Mouse (Mus musculus): ENCODE data around the gene Utp11. TPM values are rescaled to one million over a fixed set of nuclear protein-coding genes. Genes with fewer than 3 reads are reported as not detected.

The Utp11 gene
- total RNA-seq, 1 experiment from 2014 or later, result 38.1 TPM

DNA sequence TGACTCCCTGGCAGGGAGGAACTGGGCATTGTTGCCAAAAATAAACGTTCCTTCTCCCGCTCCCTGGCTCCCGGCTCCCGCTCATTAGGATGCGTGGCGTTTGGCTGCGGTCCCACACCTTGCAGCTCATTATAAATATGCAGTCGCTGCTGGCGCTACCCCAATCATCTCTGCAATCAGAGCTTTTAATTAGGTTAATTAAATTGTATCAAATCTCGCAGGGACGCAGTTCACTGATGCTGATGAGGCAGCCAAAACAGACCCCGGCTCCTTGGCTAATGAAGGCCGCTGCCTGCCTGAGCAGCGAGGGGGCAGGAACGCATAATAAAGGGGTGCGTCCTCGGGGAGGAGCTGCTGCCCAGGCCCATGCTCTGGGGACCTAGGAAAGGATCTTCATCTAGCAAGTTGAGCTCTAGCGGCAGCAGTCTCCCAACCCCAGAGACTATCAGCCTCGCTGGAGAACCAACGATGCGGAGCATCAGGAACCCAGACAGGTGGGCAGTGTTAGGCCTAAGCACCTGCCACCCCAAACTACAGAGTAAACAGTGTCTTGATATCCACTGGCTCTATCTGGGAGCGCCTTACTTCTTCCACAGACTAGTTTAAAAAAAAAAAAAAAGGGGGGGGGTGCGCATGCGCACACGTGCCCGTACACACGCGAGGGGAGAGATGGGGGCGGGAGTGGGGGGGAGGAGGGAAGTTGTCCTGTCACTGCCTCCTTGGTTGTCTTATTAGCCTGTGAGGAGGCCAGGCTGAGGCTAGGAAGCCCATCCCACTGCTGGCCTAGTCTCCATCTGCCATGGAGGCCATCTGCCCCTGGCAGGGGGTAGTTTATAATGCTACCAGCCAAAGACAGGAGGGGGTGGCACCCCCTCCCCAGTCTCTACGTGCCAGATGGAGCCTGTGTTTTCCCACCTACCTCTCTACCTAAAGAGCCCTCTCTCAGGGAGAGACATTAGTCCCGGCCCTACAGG, 20.8 kb downstream of the Utp11 start:
- DNase-seq, result no peak

GRCm38 (mm10) chr4:124671583-124671982, 21.8 kb downstream of the Utp11 start:
- DNase-seq, result no peak

GRCm38 (mm10) chr4:124670232-124670631, 23.2 kb downstream of the Utp11 start:
- no peak for DNase-seq

- DNase-seq, result no peak
Measured at GRCm38 (mm10) chr4:124668078-124668477, 25.3 kb downstream of the Utp11 start.

DNA sequence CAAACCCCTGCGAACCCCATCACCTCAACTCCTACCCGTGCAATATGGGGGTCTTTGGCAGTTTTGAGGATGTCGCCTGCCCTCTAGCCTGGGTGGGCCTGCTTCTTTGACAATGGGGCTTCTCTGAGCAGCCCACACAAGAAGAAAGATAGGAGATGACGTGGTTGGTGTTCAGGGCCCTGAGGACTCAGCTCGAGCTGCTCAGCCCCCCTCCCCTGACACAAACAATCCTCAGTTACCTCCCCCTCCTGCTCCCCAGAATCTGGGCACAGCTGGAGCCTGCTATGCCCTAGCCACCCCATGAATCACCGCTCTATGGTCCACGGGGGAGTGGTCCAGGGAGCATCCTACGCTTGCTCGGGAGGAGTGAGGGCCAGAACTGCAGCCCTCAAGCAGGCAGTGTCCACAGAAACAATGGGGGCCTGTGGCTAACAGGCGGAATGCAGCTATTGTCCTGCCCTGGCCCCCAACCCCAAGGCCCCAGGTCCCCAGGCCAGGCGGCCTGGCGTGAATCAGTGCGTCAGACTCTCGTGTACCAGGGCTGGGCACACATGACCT, 25.8 kb downstream of the Utp11 start:
- no peak for DNase-seq

GRCm38 (mm10) chr4:124664604-124665003, 28.8 kb downstream of the Utp11 start:
- DNase-seq, result no peak

DNA sequence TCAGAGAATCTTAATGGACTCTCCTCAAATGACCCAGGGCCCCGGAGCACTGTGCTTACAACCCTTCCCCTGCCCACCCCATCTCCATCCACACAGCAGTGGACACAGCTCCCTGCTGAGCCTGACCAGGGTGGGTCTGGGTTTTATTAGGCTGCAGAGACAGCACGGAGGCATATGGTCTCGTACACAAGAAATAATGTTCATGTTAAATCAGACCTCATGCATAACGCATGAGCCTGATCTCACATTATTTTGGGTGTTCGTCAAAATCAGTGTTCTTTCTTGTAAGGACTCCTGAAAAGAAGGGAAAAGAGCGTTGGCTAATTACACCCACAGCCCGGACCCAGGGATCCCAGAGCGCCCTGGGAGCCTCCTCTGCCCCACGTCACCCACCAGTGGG, 29.2 kb downstream of the Utp11 start:
- DNase-seq, result no peak

- no peak for DNase-seq
Measured at GRCm38 (mm10) chr4:124663034-124663433, 30.4 kb downstream of the Utp11 start.

GRCm38 (mm10) chr4:124660603-124661002, 32.8 kb downstream of the Utp11 start:
- no peak for DNase-seq

DNA sequence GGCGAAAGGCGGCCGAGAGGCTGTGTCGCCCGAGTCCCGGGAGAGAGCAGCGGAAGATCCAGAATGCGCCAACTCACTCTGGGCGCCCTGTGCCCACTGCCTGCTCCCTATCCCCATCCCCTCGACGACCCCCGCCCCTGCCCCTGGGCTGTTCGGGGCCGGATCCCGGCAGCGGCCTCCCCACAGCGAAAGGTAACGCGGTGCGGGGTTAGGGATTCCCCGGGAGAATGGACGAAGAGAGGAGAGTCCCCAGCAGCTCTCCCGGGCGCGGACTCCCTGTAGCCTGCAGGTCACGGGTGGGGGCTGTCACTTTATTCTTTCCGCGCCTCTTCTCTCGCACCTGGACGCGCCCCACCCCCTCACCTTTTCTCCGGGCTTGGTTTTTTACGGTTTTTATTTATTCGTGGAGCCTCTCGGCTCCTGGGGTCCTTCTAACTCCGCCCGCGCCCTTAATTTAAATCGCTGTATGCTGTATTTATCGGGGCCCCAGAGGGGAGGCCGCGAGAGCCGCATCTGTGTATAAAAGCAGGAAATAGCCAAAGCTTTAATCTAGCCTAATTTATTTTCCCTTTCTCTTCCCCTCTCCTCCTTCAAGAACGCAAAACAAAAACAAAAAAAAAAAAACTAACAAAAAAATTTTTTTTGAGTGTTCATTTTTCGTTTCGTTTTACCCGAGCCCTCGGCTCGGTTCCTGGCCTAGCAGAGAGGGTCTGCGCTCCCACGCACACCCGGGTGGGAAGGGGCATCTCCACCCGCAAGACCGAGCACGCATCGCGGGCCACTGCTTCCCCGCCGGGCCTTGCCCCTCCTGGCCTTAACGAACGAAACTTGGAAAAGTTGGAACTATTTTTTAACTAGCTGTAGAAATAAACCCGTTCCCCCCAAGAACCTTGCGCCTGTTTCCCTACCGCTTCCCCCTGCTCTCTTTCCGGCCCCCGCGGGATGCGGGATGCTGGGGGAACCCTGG, 33.9 kb downstream of the Utp11 start:
- no peak for DNase-seq

DNA sequence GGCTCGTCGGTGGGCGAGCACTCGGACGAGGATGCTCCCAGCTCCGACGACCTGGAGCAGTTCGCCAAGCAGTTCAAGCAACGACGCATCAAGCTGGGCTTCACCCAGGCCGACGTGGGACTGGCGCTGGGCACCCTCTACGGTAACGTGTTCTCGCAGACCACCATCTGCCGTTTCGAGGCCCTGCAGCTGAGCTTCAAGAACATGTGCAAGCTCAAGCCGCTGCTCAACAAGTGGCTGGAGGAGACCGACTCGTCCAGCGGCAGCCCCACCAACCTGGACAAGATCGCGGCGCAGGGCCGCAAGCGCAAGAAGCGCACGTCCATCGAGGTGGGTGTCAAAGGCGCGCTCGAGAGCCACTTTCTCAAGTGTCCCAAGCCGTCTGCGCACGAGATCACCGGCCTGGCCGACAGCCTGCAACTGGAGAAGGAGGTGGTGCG, 35.0 kb downstream of the Utp11 start:
- DNase-seq, result no peak

GRCm38 (mm10) chr4:124657781-124658180, 35.6 kb downstream of the Utp11 start:
- DNase-seq, result no peak

GRCm38 (mm10) chr4:124656854-124657650, 36.3 kb downstream of the Utp11 start:
- peak; percentile 89 for DNase-seq

- no peak for DNase-seq
Measured at GRCm38 (mm10) chr4:124656518-124656853, 36.9 kb downstream of the Utp11 start, which contains the start of gene Pou3f1. Gene Pou3f1 (plus strand): TSS chr4:124656807.

GRCm38 (mm10) chr4:124652886-124653285, 40.5 kb downstream of the Utp11 start:
- no peak for DNase-seq

DNA sequence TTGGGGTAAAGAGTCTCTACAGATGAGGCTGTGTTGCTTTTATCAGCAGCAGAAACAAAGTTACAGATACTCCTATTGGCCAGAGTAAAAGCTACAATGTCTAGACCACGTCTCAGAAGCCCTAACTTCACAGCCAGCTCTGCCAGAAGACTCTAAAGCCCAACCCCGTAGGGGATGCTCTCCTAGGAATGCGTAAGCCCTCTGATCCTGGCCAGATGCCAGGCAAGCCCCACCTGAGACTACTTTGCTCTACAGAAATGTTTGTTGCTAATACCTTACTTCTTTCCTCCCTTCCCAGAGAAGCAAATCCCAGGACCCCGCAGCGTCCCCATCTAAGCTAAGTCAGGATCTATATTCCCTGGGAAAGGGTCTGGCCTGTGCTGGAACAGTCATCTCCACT, 45.5 kb downstream of the Utp11 start:
- DNase-seq, result no peak

DNA sequence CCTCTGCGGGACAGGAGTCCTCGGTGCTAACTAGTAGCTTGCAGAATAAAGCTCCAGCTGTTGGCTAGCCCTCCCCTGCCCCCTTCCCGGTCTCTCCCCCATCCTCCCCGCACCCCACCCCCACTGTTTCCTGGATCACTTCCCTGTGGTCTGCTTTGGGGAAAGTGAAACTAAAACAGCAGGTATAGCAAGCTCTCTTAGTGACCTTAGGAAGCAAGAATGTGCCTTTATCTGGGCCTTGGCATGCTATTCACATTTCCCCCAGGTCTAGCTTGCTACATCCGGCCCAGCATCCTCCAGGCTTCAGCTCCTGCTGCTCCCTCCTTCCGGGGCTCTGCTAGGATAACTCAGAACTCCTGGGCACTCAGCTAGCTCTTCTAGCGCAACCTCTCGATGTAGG, 46.8 kb downstream of the Utp11 start:
- DNase-seq, result no peak

GRCm38 (mm10) chr4:124644974-124645433, 48.4 kb downstream of the Utp11 start:
- no peak for DNase-seq

GRCm38 (mm10) chr4:124643859-124644258, 49.5 kb downstream of the Utp11 start:
- no peak for DNase-seq

DNA sequence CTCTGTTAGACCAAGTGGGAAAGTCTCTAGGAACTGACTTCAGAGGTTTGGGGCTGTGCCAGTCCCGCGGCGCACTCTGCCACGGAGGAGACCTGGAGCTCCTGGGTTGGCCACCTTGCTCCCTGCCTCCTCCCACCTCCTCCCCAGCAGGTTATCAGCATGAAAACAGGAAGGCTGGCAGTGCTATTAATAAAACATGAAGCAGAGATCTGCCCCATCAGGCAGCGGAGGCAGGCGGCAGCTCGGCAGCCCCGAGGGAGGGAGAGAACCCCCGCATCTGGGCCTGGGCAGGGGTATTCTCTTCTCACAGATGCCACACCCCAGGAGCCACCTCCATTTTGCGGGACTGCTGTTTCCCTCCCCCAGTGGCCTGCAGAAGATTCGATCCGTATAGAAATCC, 53.7 kb downstream of the Utp11 start:
- no peak for DNase-seq

DNA sequence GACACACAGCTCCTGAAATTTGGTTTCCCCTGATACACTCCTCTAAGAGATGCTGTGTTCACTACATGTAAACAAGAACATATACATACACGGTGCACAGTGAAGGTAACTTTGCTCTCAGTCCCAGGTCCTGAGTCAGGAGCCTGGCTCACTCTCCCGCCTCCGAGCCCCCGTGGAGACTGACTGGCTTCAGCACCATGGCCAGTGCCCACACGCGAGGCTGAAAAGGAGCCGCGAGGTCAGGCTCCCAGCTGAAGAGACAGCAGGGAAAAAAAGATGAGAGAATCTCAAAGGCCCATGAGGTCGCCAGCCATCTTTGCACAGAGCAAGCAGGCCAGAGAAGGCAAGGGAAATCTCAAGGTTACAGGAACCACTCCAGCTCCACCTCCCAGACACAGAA, 60.1 kb downstream of the Utp11 start:
- DNase-seq, result peak; percentile 68

- DNase-seq, result no peak
Measured at GRCm38 (mm10) chr4:124632856-124633255, 60.5 kb downstream of the Utp11 start.
